Mouse (Mus musculus): ENCODE results near the gene Svep1.

DNA sequence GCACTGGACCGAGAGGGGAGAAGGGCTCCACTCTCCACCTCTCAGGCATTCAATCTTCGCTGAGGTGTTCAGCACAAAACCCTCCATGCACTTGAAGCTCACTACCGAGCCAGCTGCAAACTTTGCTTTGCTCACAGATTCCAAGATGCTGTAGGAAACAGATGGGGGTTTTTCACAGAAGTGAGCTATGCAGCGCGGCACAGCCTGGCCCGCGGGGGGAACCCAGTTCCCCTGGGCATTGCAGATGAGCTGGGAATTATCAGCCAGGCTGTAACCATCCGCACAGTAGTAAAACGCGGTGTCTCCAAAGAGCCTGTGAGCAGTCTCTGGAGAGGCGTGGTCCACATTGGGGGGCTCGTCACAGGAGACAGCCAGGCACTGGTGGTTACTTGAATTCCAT lies 133.8 kb downstream of the Svep1 start:
- TF ChIP-seq POLR2A (IDR thresholded peaks at IDR 0.05; ENCODE audit: insufficient read depth, low read depth, low read length) = no peak
- no peak for TF ChIP-seq CTCF (IDR thresholded peaks at IDR 0.05)
- no peak for TF ChIP-seq EP300 (IDR thresholded peaks at IDR 0.05; ENCODE audit: insufficient read depth, low read depth, low read length)

Data from heart, adult 2 months (tissue).